Mouse (Mus musculus) neural tube, embryonic 12.5 days (tissue): Measurements from ENCODE around the gene Zfp42. TPM values are rescaled to one million over a fixed set of nuclear protein-coding genes. Genes with fewer than 3 reads are reported as not detected.

Source experiments
- ATAC-seq: fragments of 200-750 bp; cut with Nextera tagmentation; 2 replicates; pipeline ENCODE4 v1.8.0; 2017; ENCODE audit warnings: low read depth, mild to moderate bottlenecking, moderate TSS enrichment, moderate library complexity; ENCODE audit not compliant: low FRiP score
- H3K27ac ChIP-seq: fragments of 300-500 bp; sonication (generic); 2 replicates; pipeline ENCODE4 v1.5.1; 2016
- H3K27me3 ChIP-seq: fragments of 300-500 bp; sonication (generic); replicated peaks from 2 replicates; pipeline ENCODE4 v1.6.1; 2016; ENCODE audit warnings: mild to moderate bottlenecking
- H3K36me3 ChIP-seq: fragments of 300-500 bp; sonication (generic); 2 replicates; pipeline ENCODE4 v1.6.1; 2016; ENCODE audit warnings: mild to moderate bottlenecking
- H3K4me1 ChIP-seq: fragments of 300-500 bp; sonication (generic); 2 replicates; pipeline ENCODE4 v1.6.1; 2016
- H3K4me2 ChIP-seq: fragments of 300-500 bp; sonication (generic); replicated peaks from 2 replicates; pipeline ENCODE4 v1.6.1; 2016; ENCODE audit warnings: mild to moderate bottlenecking
- H3K4me3 ChIP-seq: fragments of 300-500 bp; sonication (generic); 2 replicates; pipeline ENCODE4 v1.5.1; 2016
- H3K9ac ChIP-seq: fragments of 300-500 bp; sonication (generic); 2 replicates; pipeline ENCODE4 v1.6.1; 2016; ENCODE audit warnings: mild to moderate bottlenecking
- H3K9me3 ChIP-seq: fragments of 300-500 bp; sonication (generic); 2 replicates; pipeline ENCODE4 v1.6.1; 2016; ENCODE audit warnings: mild to moderate bottlenecking
- WGBS: fragments of 180-500 bp; shearing (Covaris S2); methylation state at CpG from one replicate; pipeline ENCODE4 v1.1.7; 2016; 5-methylcytosine and 5-hydroxymethylcytosine counted together
- polyA plus RNA-seq: library from polyadenylated mRNA; unstranded; fragments of >200 nt; fragmentation: Nextera tagmentation; extraction: Ambion mirVana; gene quantifications from 2 replicates; pipeline ENCODE4 v1.2.1, GENCODE M21; 2016

Zfp42 gene
- polyA plus RNA-seq, 1 experiment from 2014 or later = not detected

DNA sequence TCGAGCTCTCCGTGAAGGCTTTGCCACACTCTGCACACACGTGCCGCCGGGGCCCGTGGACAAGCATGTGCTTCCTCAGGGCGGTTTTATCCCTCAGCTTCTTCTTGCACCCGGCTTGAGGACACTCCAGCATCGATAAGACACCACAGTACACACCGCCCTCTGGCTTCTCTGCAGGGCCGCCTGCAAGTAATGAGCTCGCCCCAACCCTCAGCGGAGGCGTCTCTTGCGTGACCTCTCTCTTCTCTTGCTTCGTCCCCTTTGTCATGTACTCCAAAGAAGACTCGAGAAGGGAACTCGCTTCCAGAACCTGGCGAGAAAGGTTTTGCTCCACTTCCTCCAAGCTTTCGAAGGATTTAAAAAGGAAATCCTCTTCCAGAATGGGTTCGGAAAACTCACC is 11.0 kb downstream of the Zfp42 start:
- H3K27me3 ChIP-seq = no peaks in the 10 kb centered on the region
- H3K4me1 ChIP-seq = no peaks in the 10 kb centered on the region
- H3K9me3 ChIP-seq = no peaks in the 10 kb centered on the region
- no peak for ATAC-seq
- no peak overlapping the region for H3K4me2 ChIP-seq
- H3K36me3 ChIP-seq = no peaks in the 10 kb centered on the region
- no peak overlapping the region for H3K4me3 ChIP-seq
- H3K9ac ChIP-seq = no peak overlapping the region
- H3K27ac ChIP-seq = no peak overlapping the region
- 89% methylated on average over 21 of the region's 21 CpGs for WGBS

GRCm38 (mm10) chr8:43294191-43294590 is 12.6 kb downstream of the Zfp42 start:
- Histone ChIP-seq H3K9ac (no peak overlapping the region), H3K9me3 (no peaks in the 10 kb centered on the region), H3K4me1 (no peaks in the 10 kb centered on the region), H3K4me2 (no peak overlapping the region), H3K4me3 (no peak overlapping the region), H3K27ac (no peak overlapping the region), H3K27me3 (no peaks in the 10 kb centered on the region), H3K36me3 (no peaks in the 10 kb centered on the region)
- ATAC-seq = no peak
- WGBS = 88% methylated on average over 4 of the region's 4 CpGs

GRCm38 (mm10) chr8:43290424-43291111 is 16.2 kb downstream of the Zfp42 start:
- Histone ChIP-seq H3K4me2 (no peak overlapping the region), H3K9ac (no peak overlapping the region), H3K9me3 (no peaks in the 10 kb centered on the region), H3K27me3 (no peaks in the 10 kb centered on the region), H3K4me1 (no peaks in the 10 kb centered on the region), H3K27ac (no peak overlapping the region), H3K36me3 (no peaks in the 10 kb centered on the region), H3K4me3 (no peak overlapping the region)
- no peak for ATAC-seq
- 90% methylated on average over 5 of the region's 5 CpGs for WGBS

DNA sequence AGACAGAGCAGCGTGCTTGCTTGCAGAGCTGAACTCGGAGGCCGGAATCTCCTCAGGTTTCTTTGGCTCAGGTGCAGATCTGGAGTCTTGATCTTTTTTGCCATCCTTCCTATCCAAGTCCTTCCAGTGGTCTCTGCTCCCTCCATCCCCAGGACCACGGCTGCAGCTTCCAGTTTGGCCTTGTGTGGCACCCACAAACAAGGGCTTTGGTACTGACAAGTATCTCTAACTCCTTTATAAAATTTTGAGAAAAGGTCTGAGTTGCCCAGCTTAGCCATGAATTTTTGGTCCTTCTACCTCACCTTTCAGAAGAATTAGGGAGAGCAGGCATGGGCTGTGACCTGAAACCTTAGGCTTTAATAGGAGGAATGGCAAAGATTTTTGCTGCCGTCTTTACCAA is 17.0 kb downstream of the Zfp42 start:
- Histone ChIP-seq H3K4me2 (no peak overlapping the region), H3K4me3 (no peak overlapping the region), H3K9ac (no peak overlapping the region), H3K36me3 (no peaks in the 10 kb centered on the region), H3K27ac (no peak overlapping the region), H3K9me3 (no peaks in the 10 kb centered on the region), H3K4me1 (no peaks in the 10 kb centered on the region), H3K27me3 (no peaks in the 10 kb centered on the region)
- no peak for ATAC-seq
- 94% methylated on average over 5 of the region's 5 CpGs for WGBS

DNA sequence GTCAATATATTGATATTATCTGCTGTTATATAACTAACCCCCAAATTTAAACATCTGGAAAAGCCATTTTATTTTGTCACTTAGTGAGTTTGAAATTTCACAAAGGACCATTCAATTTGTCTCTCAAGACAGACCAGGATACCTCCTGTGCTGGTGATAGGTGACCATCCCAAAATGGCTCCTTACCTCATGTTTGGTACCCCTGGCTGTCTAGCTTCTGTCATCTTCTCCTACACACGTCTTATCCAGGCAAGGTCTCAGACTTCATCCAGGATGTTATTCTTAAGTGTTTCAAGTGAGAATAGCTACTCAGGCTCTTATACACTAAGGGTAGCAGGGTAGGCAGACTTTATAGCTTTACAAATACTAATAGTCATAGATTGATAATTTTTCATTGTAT is 17.9 kb downstream of the Zfp42 start:
- Histone ChIP-seq H3K27ac (no peak overlapping the region), H3K9ac (no peak overlapping the region), H3K4me2 (no peak overlapping the region), H3K36me3 (no peaks in the 10 kb centered on the region), H3K27me3 (no peaks in the 10 kb centered on the region), H3K4me1 (no peaks in the 10 kb centered on the region), H3K9me3 (no peaks in the 10 kb centered on the region), H3K4me3 (no peak overlapping the region)
- 96% methylated on average over 1 of the region's 1 CpGs for WGBS
- ATAC-seq = no peak

- H3K36me3 ChIP-seq = no peaks in the 10 kb centered on the region
- ATAC-seq = no peak
- no peak overlapping the region for H3K4me3 ChIP-seq
- H3K4me2 ChIP-seq = no peak overlapping the region
- no peaks in the 10 kb centered on the region for H3K4me1 ChIP-seq
- no peak overlapping the region for H3K9ac ChIP-seq
- H3K27me3 ChIP-seq = no peaks in the 10 kb centered on the region
- H3K27ac ChIP-seq = no peak overlapping the region
- WGBS = 88% methylated on average over 6 of the region's 6 CpGs
- H3K9me3 ChIP-seq = no peaks in the 10 kb centered on the region
These were observed 19.3 kb downstream of the Zfp42 start for GRCm38 (mm10) chr8:43287456-43287855.

- no peaks in the 10 kb centered on the region for H3K9me3 ChIP-seq
- no peak overlapping the region for H3K4me2 ChIP-seq
- no peaks in the 10 kb centered on the region for H3K27me3 ChIP-seq
- WGBS = 78% methylated on average over 7 of the region's 7 CpGs
- no peak overlapping the region for H3K27ac ChIP-seq
- no peak overlapping the region for H3K4me3 ChIP-seq
- H3K36me3 ChIP-seq = no peaks in the 10 kb centered on the region
- no peak overlapping the region for H3K9ac ChIP-seq
- no peak for ATAC-seq
- no peaks in the 10 kb centered on the region for H3K4me1 ChIP-seq
These were observed 23.5 kb downstream of the Zfp42 start for GRCm38 (mm10) chr8:43283231-43283630.

GRCm38 (mm10) chr8:43278397-43278796 is 28.4 kb downstream of the Zfp42 start:
- Histone ChIP-seq H3K9ac (no peak overlapping the region), H3K27ac (no peak overlapping the region), H3K9me3 (no peaks in the 10 kb centered on the region), H3K36me3 (no peaks in the 10 kb centered on the region), H3K4me3 (no peak overlapping the region), H3K4me2 (no peak overlapping the region), H3K4me1 (no peaks in the 10 kb centered on the region), H3K27me3 (no peaks in the 10 kb centered on the region)
- 70% methylated on average over 4 of the region's 4 CpGs for WGBS
- ATAC-seq = no peak

DNA sequence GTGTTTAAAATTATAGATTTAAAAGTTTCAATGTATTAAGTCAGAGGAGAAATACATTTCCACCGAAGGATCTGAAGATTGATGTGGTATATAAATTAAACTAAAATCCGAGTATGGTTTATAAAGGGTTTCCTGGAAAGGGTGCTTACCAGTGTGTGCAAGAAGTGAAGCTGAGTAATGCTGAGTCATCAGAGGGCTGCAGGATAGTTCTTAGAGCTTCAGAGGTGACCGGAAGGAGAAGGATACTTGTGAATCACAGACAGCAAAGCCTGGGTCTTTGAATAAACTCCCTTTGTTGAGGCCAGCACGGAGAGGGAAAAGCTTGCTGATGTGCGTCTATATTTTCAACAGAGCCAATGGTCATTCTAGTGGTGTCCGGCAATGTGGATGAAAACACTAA is 45.8 kb downstream of the Zfp42 start:
- 89% methylated on average over 6 of the region's 6 CpGs for WGBS
- Histone ChIP-seq H3K9me3 (no peaks in the 10 kb centered on the region), H3K27me3 (no peaks in the 10 kb centered on the region), H3K9ac (no peak overlapping the region), H3K4me2 (no peak overlapping the region), H3K27ac (no peak overlapping the region), H3K4me3 (no peak overlapping the region), H3K36me3 (no peaks in the 10 kb centered on the region), H3K4me1 (no peaks in the 10 kb centered on the region)
- no peak for ATAC-seq

DNA sequence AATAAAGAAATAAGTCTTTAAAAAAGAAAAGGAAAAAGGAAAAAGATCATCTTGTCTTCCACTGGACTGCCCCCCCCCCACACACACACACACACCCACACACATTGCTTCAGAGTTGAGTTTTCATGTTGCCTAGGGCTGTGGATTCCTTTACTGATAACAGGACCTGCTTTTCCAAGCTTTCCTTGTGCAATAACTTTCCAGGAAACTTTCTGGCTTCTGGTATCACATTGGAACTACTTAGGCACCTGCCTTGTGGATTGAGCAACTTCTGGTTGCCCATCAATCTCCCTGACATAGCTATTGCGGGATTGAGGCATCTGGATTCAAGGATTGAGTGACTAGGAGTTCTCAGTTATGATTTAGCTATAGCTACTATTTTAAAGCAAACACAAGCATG is 48.9 kb downstream of the Zfp42 start:
- no peaks in the 10 kb centered on the region for H3K27me3 ChIP-seq
- ATAC-seq = no peak
- 82% methylated on average over 1 of the region's 1 CpGs for WGBS
- no peak overlapping the region for H3K4me3 ChIP-seq
- H3K4me1 ChIP-seq = no peaks in the 10 kb centered on the region
- no peak overlapping the region for H3K4me2 ChIP-seq
- H3K9ac ChIP-seq = no peak overlapping the region
- H3K36me3 ChIP-seq = no peaks in the 10 kb centered on the region
- no peaks in the 10 kb centered on the region for H3K9me3 ChIP-seq
- H3K27ac ChIP-seq = no peak overlapping the region

- WGBS = 83% methylated on average over 6 of the region's 6 CpGs
- H3K27ac ChIP-seq = no peak overlapping the region
- H3K4me2 ChIP-seq = no peak overlapping the region
- H3K9ac ChIP-seq = no peak overlapping the region
- H3K36me3 ChIP-seq = no peaks in the 10 kb centered on the region
- ATAC-seq = no peak
- no peaks in the 10 kb centered on the region for H3K9me3 ChIP-seq
- no peaks in the 10 kb centered on the region for H3K4me1 ChIP-seq
- H3K27me3 ChIP-seq = no peaks in the 10 kb centered on the region
- H3K4me3 ChIP-seq = no peak overlapping the region
These were observed 51.1 kb downstream of the Zfp42 start for GRCm38 (mm10) chr8:43255695-43256094.

- no peaks in the 10 kb centered on the region for H3K36me3 ChIP-seq
- 85% methylated on average over 6 of the region's 6 CpGs for WGBS
These were observed 55.1 kb downstream of the Zfp42 start for GRCm38 (mm10) chr8:43251653-43252052.

GRCm38 (mm10) chr8:43248707-43249106 is 58.1 kb downstream of the Zfp42 start:
- H3K4me2 ChIP-seq = no peak overlapping the region
- H3K27ac ChIP-seq = no peak overlapping the region
- H3K4me3 ChIP-seq = no peak overlapping the region
- H3K9me3 ChIP-seq = no peaks in the 10 kb centered on the region
- no peaks in the 10 kb centered on the region for H3K36me3 ChIP-seq
- H3K27me3 ChIP-seq = no peaks in the 10 kb centered on the region
- WGBS = 91% methylated on average over 8 of the region's 8 CpGs
- no peak overlapping the region for H3K9ac ChIP-seq
- H3K4me1 ChIP-seq = no peaks in the 10 kb centered on the region
- no peak for ATAC-seq

More at GRCm38 (mm10) chr8:43251653-43252052, 55.1 kb downstream of the Zfp42 start:
- Histone ChIP-seq H3K27me3 (no peaks in the 10 kb centered on the region), H3K27ac (no peak overlapping the region), H3K9ac (no peak overlapping the region), H3K4me3 (no peak overlapping the region), H3K4me2 (no peak overlapping the region), H3K9me3 (no peaks in the 10 kb centered on the region), H3K4me1 (no peaks in the 10 kb centered on the region)
- ATAC-seq = no peak
